Mouse (Mus musculus) heart, embryonic 15.5 days (tissue): ENCODE measurements around the gene Gm15080. TPM values are rescaled to one million over a fixed set of nuclear protein-coding genes. Genes with fewer than 3 reads are reported as not detected.
"Not testable (repeated sequence)": the region's sequence is repeated elsewhere in the genome, so short reads cannot be mapped to it uniquely, and the experiment has no call there.

ENCODE experiments used
- ATAC-seq: fragments of 200-750 bp; cut with Nextera tagmentation; replicated peaks from 2 replicates; pipeline ENCODE4 v1.8.0; 2017; ENCODE audit warnings: low read depth, moderate TSS enrichment; ENCODE audit not compliant: insufficient number of reproducible peaks, insufficient read depth, low FRiP score
- H3K27ac ChIP-seq: fragments of 300-500 bp; sonication (generic); 2 replicates; pipeline ENCODE4 v1.5.1; 2015; ENCODE audit warnings: mild to moderate bottlenecking, inconsistent platforms
- H3K27me3 ChIP-seq: fragments of 300-500 bp; sonication (generic); 2 replicates; pipeline ENCODE4 v1.6.1; 2015; ENCODE audit warnings: inconsistent platforms
- H3K36me3 ChIP-seq: fragments of 300-500 bp; sonication (generic); 2 replicates; pipeline ENCODE4 v1.6.1; 2015; ENCODE audit warnings: mild to moderate bottlenecking, inconsistent platforms
- H3K4me1 ChIP-seq: fragments of 300-500 bp; sonication (generic); replicated peaks from 2 replicates; pipeline ENCODE4 v1.6.1; 2015; ENCODE audit warnings: inconsistent platforms
- H3K4me2 ChIP-seq: fragments of 300-500 bp; sonication (generic); 2 replicates; pipeline ENCODE4 v1.6.1; 2015; ENCODE audit warnings: inconsistent platforms, mild to moderate bottlenecking, moderate library complexity
- H3K4me3 ChIP-seq: fragments of 300-500 bp; sonication (generic); 2 replicates; pipeline ENCODE4 v1.5.1; 2015; ENCODE audit warnings: mild to moderate bottlenecking, inconsistent platforms
- H3K9ac ChIP-seq: fragments of 300-500 bp; sonication (generic); 2 replicates; pipeline ENCODE4 v1.6.1; 2015; ENCODE audit warnings: mild to moderate bottlenecking, inconsistent platforms
- H3K9me3 ChIP-seq: fragments of 300-500 bp; sonication (generic); replicated peaks from 2 replicates; pipeline ENCODE4 v1.6.1; 2016; ENCODE audit warnings: inconsistent platforms
- WGBS: fragments of 180-500 bp; shearing (Covaris S2); methylation state at CpG from one replicate; pipeline ENCODE4 v1.1.7; 2015; ENCODE audit warnings: mixed read lengths; 5-methylcytosine and 5-hydroxymethylcytosine counted together
- polyA plus RNA-seq: library from polyadenylated mRNA; unstranded; fragments of >200 nt; fragmentation: Nextera tagmentation; extraction: Ambion mirVana; gene quantifications from 2 replicates; pipeline ENCODE4 v1.2.1, GENCODE M21; 2015

The Gm15080 gene
- not detected in 2 replicates for polyA plus RNA-seq

DNA sequence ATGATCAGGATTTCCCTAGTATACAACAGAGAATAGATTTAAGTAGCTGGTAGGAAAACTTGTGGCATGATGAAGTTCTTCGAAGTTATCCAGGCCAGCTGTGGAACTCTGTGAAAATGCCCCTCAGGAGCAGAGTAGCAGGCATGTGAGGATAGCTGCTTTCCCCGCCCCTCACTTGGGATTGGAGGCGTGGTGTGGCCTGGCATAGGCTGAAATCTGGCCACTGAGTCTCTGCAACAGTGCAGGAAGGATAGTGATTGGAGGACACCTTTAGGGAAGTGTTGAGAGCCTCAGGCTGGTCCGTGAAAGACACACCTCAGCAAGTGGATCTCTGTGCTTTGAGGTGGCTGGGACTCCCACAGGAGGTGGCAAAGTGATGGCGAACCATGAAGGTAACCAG is at the start of gene Gm15080:
Gene Gm15080 (plus strand): TSS at position 301 of the 400 bp plus-strand sequence.
- not testable (repeated sequence) for H3K4me1 ChIP-seq, H3K27me3 ChIP-seq, H3K4me3 ChIP-seq, ATAC-seq, H3K4me2 ChIP-seq, H3K36me3 ChIP-seq, H3K9me3 ChIP-seq, H3K9ac ChIP-seq, H3K27ac ChIP-seq
- 90% methylated on average over 1 of the region's 5 CpGs for WGBS

Other genes starting within 250 kb of the Gm15080 start
- gene Gm15128, start 227.0 kb upstream of the Gm15080 start, polyA plus RNA-seq, result not detected in 2 replicates
- not detected in 2 replicates for gene Gm15107, start 187.7 kb downstream of the Gm15080 start, polyA plus RNA-seq